Mouse (Mus musculus) ES-E14 (cell line): Measurements from ENCODE around the gene Tldc1.

Experiments used
- HCFC1 ChIP-seq: IDR thresholded peaks from 2 replicates; pipeline ENCODE4 v1.6.1; 2012; ENCODE audit warnings: low read length, inconsistent platforms, borderline replicate concordance; ENCODE audit not compliant: insufficient read depth
- ZC3H11A ChIP-seq: IDR thresholded peaks from 2 replicates; pipeline ENCODE4 v1.6.1; 2012; ENCODE audit warnings: low read depth, mild to moderate bottlenecking, inconsistent platforms, low read length, borderline replicate concordance
- ZNF384 ChIP-seq: IDR thresholded peaks from 2 replicates; pipeline ENCODE4 v1.6.1; 2012; ENCODE audit warnings: low read depth, low read length, inconsistent platforms

- TF ChIP-seq HCFC1 (no peak), ZNF384 (no peak), ZC3H11A (no peak)
Observed at GRCm38 (mm10) chr8:119791804-119792704, 13.8 kb upstream of the Tldc1 start.
